Mouse (Mus musculus) ovary, postnatal 36 days (tissue): ENCODE results near the gene Katna1.

Source experiments
- DNase-seq: peaks from one replicate; pipeline ENCODE4 v3.0.0; 2022; ENCODE audit warnings: low spot score, mixed read lengths

Gene Katna1

GRCm38 (mm10) chr10:7779751-7780237, 54.0 kb downstream of the Katna1 start:
- no peak for DNase-seq

DNA sequence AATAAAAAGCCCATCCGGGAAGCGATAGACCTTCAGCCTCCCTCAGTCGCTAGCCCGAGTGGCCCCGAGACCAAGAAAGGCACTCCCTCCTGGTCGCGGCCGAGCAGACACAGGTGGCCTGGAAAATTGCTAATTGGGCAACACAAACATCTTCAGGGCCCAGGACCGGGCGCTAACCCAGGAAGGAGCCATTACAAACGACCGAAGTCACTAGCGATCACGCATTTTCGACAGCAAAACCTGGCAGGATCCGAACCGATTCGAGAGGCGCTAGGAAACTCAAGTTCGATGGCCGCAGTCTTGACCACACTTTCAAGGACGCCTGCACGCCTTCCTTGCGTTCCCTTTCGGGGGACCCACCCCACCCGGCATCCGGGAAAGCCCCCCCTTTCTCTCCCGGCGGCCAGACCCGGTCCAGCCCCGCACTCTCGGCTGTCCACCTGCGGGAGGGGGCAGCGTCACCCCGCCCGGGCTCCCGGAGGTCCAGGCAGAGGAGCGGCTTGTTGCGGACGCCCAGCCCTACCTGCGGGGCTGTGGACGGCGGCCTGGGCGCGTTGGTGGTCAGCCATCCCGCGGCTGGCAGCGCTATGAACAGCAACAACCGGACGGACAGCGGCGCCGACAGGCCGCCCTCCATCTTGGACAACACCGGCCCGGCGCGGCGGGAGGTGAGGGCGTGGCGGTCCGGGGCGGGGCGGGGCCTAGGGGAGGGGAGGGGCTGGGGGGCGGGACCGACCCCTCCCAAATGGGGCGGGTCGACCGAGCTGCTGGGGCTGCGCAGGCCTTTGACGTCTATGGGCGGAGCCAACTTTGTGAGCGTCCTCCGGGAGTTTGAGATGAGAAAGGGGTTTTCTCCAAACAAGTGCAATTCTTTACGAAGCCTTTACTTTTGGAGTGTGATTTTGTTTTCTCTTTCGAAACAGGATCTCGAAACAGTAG, 54.7 kb downstream of the Katna1 start:
- peak; percentile 88 for DNase-seq

DNA sequence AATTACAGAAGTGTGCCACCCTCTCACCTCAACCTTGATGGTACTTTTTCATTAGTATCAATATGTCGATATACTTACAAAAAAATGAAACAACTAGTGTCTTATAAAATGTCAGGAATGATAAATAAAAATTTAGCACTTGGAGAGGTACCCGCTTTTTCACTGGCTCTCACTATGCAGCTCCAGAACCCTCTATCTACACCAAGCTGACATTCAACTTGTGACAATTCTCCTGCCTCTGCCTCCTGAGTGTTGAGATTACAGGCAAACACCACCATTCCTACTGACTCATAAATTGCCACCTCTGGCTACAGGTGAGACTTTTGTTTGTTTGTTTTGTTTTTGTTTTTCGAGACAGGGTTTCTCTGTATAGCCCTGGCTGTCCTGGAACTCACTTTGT, 55.4 kb downstream of the Katna1 start:
- DNase-seq: no peak

DNA sequence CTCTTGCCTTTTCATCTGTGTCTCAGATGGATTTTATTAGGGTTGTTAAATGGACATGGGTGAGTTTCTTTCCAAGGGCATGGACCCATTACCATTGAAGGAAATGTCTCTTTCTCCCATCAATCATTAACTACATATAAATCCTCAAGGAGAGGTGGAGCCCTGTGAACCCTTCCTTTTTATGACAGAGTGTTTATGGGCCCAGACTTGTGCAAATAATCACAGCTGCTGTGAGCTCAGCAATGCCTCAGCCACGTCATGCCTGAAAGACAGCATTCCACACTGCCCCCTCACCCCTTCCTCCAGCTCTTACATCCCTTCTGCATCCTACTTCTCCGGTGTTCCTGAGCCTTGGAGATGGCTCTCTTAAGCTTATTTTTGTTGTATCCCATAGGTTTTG, 61.5 kb downstream of the Katna1 start:
- DNase-seq: no peak

DNA sequence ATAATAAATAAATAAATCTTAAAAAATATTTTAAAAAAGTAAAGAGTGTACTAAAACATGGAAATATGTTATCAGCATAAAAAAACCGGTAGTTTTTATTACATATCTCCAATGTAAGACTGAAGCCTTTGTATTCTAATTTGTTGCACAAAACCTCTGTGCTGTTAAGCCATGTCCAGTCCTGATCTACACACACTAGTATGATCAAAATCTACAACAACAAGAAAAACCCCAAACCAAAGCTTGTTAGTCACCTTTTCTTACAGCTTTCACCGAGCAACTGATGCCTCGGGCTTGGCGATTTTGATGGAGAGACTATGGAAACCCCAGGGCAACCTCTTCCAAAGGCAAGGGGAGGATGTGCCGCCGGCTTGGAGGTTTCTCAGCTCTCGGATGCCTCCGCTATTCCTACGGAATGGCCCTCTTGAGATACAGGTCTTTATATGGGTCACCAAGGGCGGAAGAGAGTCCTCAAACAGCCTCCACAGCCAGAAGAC, 66.5 kb downstream of the Katna1 start:
- no peak for DNase-seq

GRCm38 (mm10) chr10:7792751-7793385, 67.1 kb downstream of the Katna1 start, which contains the start of the genes Ginm1 and Ppil4:
TSS of gene Ginm1 (minus strand) at chr10:7792824.
TSS of gene Ppil4 (plus strand) at chr10:7792891.
- peak; percentile 91 for DNase-seq

DNA sequence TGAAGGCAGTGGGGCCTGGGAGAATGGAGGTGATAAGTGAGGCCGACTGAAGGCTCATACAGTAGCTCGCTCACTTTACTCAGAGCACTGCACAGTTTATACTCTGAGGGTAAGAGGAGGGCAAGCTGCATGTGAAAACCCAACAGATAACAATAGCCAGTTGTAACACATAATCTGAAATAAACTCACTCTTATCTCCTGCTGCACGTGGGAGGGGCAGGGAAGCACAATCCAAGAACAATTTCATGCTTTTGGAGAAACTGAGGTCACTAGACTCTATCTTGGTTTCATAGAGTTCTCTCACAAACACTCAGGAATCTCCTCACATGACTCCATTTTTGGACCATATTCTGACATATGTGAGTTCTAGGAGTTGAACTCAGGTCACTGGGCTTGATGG, 75.5 kb downstream of the Katna1 start:
- DNase-seq: no peak

DNA sequence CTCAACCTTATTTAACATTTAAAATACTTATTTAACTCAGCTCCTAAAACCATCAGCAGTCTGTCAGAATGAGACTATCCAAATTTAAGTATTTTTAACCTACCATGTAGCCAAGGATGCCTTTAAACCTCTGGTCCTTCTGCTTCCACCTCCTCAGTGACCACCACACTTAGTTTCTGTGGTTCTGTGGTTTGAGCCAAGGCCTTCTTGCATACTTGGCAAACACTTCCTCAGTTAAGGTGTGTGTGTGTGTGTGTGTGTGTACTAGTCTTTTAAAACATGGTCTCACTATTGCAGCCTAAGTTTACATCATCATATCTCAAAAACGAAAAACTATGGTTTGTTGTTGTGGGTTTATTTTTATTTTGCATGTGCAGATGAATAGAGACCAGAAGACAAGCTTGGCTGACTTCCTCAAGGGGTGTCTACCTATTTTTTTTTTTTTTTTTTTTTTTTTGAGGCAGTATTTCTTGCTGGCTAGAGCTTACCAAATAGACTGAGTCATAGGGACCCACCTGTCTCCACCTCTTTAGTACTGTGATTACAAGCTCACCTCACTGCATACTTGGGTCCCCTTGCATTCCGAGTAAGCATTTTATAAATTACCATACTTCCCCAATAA, 76.8 kb downstream of the Katna1 start:
- no peak for DNase-seq

- DNase-seq: no peak
These were observed 84.1 kb downstream of the Katna1 start for GRCm38 (mm10) chr10:7809937-7810336.
